Mouse (Mus musculus): Measurements from ENCODE around the gene Myo6. TPM values are rescaled to one million over a fixed set of nuclear protein-coding genes. Genes with fewer than 3 reads are reported as not detected.

The Myo6 gene
- 0.51 and 0.99 TPM in 2 replicates for polyA plus RNA-seq (2012; ENCODE audit: low replicate concordance)

DNA sequence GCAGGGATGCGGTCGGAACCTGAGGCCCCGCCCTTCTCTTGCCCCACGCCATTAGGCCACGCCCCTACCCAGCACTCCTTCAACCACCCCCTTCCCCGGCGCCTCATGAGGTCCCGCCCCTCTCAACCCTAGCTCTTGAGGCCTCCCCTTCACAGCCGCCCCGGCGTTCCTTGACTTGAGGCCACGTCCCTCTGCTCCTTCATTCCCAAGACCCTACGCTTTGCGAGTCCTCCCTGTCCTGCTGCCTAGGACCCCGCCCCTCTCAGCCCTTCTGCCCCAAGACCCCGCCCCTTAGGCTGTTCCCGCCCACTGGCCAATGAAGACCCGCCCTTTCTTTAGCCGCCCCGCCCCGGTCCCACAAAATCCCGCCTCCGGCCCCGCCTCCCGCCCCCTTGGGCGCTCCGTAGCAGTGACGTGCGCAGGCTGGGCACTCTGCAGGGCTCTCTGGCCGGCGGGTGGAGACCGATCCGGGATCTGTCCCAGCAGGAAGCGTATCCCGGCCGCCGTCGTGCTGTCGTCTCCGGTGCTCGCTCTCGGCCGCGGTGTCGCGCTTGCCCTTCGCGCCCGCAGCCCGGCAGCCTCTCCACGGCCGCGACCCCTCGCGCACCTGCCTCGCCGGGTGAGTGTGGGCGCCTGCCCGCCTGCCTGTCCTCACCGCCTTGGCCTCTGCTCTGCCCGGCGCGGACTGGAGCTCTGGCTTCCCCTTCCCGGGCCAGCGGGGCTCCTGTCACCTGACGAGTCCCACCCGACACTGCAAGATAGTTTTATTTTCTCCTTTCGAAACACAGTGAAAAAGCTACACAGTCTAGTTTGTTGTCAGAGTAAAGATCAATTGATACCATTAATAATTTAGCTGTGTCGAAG lies at the start of gene Myo6:
TSS of gene Myo6 (plus strand) at position 421 of the 864 bp plus-strand sequence.

Other genes with a start within 250 kb of the Myo6 start
- gene Filip1, start 152.2 kb upstream of the Myo6 start, polyA plus RNA-seq (2012; ENCODE audit: low replicate concordance), result 0.18 and 0.35 TPM in 2 replicates
- gene Senp6, start 98.1 kb upstream of the Myo6 start, polyA plus RNA-seq (2012; ENCODE audit: low replicate concordance), result 59.7 and 71.5 TPM in 2 replicates

Measured in leukemia stem cell, adult 10-12 weeks (primary cell).